23 mouse cellular contexts compared by ENCODE assay signal in genomic region chr11:6602662-6603061, GRCm38 (mm10). TPM values are rescaled to one million over a fixed set of nuclear protein-coding genes. Genes with fewer than 3 reads are reported as not detected.
DNase-seq lines count a peak whose midpoint lies in the region; ATAC-seq and TF ChIP-seq lines count a peak whose summit lies in the region.
"Had no signal": no experiment of that assay in that cellular context is flagged by ENCODE, and none has a peak within 500 bp of the region (broad histone marks: within the 10 kb centered on the region; RNA-seq: fewer than 3 reads in every experiment).

No protein-coding gene starts in this region.

- H3K27me3 ChIP-seq in forebrain, embryonic 15.5 days: no peaks in the 10 kb centered on the region
- peaks cover 40% of the 10 kb centered on the region for H3K27me3 ChIP-seq in midbrain, embryonic 10.5 days (ENCODE audit: low read depth, poor library complexity, severe bottlenecking)
- no peaks in the 10 kb centered on the region for H3K27me3 ChIP-seq in neural tube, embryonic 13.5 days

- no peaks in the 10 kb centered on the region for H3K9me3 ChIP-seq in forebrain, embryonic 15.5 days
- no peaks in the 10 kb centered on the region for H3K9me3 ChIP-seq in midbrain, embryonic 10.5 days (replicated peaks)
- H3K9me3 ChIP-seq in neural tube, embryonic 13.5 days: no peaks in the 10 kb centered on the region
- H3K9me3 ChIP-seq: heart, embryonic 13.5 days; liver, embryonic 15.5 days; megakaryocyte, embryonic 14.5 days had no signal

- H3K36me3 ChIP-seq in forebrain, embryonic 15.5 days: peaks cover 29% of the 10 kb centered on the region
- H3K36me3 ChIP-seq in midbrain, embryonic 10.5 days: peaks cover 28% of the 10 kb centered on the region
- H3K36me3 ChIP-seq in neural tube, embryonic 13.5 days: peaks cover 39% of the 10 kb centered on the region

- ATAC-seq in forebrain, embryonic 15.5 days (replicated peaks): no peak
- ATAC-seq in neural tube, embryonic 13.5 days (ENCODE audit: low read depth): no peak
- no peak for ATAC-seq in inflammation-experienced regulatory T-cells, adult 6 months
- ATAC-seq: lung, postnatal 0 days had no signal

- WGBS in forebrain, embryonic 15.5 days: 84% methylated on average over 9 of the region's 9 CpGs
- WGBS in midbrain, embryonic 10.5 days: 84% methylated on average over 9 of the region's 9 CpGs
- WGBS in neural tube, embryonic 13.5 days: 83% methylated on average over 9 of the region's 9 CpGs

- H3K9ac ChIP-seq in forebrain, embryonic 15.5 days (replicated peaks): no peak overlapping the region
- H3K9ac ChIP-seq in neural tube, embryonic 13.5 days: peak overlapping the region; percentile 90
- H3K9ac ChIP-seq: heart, embryonic 13.5 days; liver, embryonic 15.5 days had no signal

- TF ChIP-seq CTCF in layer of hippocampus, adult 2 months (conservative IDR thresholded peaks at IDR 0.05): no peak

- no peak for DNase-seq in layer of hippocampus, adult 2 months (ENCODE audit: low spot score in 2 of 2)
- no peak for DNase-seq in layer of hippocampus, adult 9-11 months
- DNase-seq in midbrain, embryonic 10.5 days (ENCODE audit: low spot score): no peak
- DNase-seq in thymus, postnatal 14 days: no peak
- DNase-seq: heart, postnatal 4 days; kidney, adult 11 months; kidney, postnatal 10 days had no signal

- H3K4me2 ChIP-seq in forebrain, embryonic 15.5 days (replicated peaks): peak overlapping the region; percentile 86; the same call in 1 of the 2 replicates
- H3K4me2 ChIP-seq in neural tube, embryonic 13.5 days: peak overlapping the region; percentile 98
- H3K4me2 ChIP-seq: liver, embryonic 15.5 days had no signal

- H3K4me3 ChIP-seq in layer of hippocampus, adult 2 months: no peak overlapping the region
- H3K4me3 ChIP-seq in forebrain, embryonic 15.5 days: no peak overlapping the region
- 0 out of 2 replicates have a peak overlapping the region, but pooled peaks have one; percentile 10 for H3K4me3 ChIP-seq in midbrain, embryonic 10.5 days
- peak overlapping the region; percentile 71 for H3K4me3 ChIP-seq in neural tube, embryonic 13.5 days
- H3K4me3 ChIP-seq: heart, embryonic 13.5 days; liver, embryonic 15.5 days; megakaryocyte, embryonic 14.5 days had no signal

- H3K4me1 ChIP-seq in forebrain, embryonic 15.5 days: peaks cover 67% of the 10 kb centered on the region
- peaks cover 84% of the 10 kb centered on the region for H3K4me1 ChIP-seq in midbrain, embryonic 10.5 days
- peaks cover 99% of the 10 kb centered on the region for H3K4me1 ChIP-seq in neural tube, embryonic 13.5 days (replicated peaks)

- H3K27ac ChIP-seq in layer of hippocampus, adult 2 months: peak overlapping the region; percentile 100; the same call in 1 of the 2 replicates
- no peak overlapping the region for H3K27ac ChIP-seq in forebrain, embryonic 15.5 days (replicated peaks)
- H3K27ac ChIP-seq in midbrain, embryonic 10.5 days (replicated peaks): no peak overlapping the region
- no peak overlapping the region for H3K27ac ChIP-seq in neural tube, embryonic 13.5 days (replicated peaks)
- H3K27ac ChIP-seq: heart, embryonic 13.5 days; liver, embryonic 15.5 days had no signal

RNA-seq across cellular contexts. Expression of gene Nacad, which starts 3.2 kb away (rescaled TPM):
- 10 to 100 TPM; 36.9 to 37.1 TPM for total RNA-seq in layer of hippocampus, adult 2 months (2021)
- polyA plus RNA-seq in forebrain, embryonic 15.5 days (2015; fragmentation: Nextera tagmentation; extraction: Ambion mirVana): 66.9 and 67.4 TPM in 2 replicates
- polyA plus RNA-seq in midbrain, embryonic 10.5 days (2016; fragmentation: Nextera tagmentation; extraction: Ambion mirVana): 17.2 and 39.7 TPM in 2 replicates
- 103 and 110 TPM in 2 replicates for polyA plus RNA-seq in neural tube, embryonic 13.5 days (2015; fragmentation: Nextera tagmentation; extraction: Ambion mirVana)
- polyA plus RNA-seq in inflammation-experienced regulatory T-cells, adult 6 months (2017; shearing (Covaris generic)): not detected
- total RNA-seq: granulocyte monocyte progenitor cell, adult 5-6 weeks had no signal

RNA-seq across cellular contexts. Expression of gene Tbrg4, which starts 23.2 kb away (rescaled TPM):
- total RNA-seq in layer of hippocampus, adult 2 months (2021): 10 to 100 TPM; 42.9 to 52.9 TPM
- polyA plus RNA-seq in forebrain, embryonic 15.5 days (2015; fragmentation: Nextera tagmentation; extraction: Ambion mirVana): 27.5 and 31.5 TPM in 2 replicates
- polyA plus RNA-seq in midbrain, embryonic 10.5 days (2016; fragmentation: Nextera tagmentation; extraction: Ambion mirVana): 61.7 and 70.5 TPM in 2 replicates
- polyA plus RNA-seq in neural tube, embryonic 13.5 days (2015; fragmentation: Nextera tagmentation; extraction: Ambion mirVana): 29.9 and 31.7 TPM in 2 replicates
- 10 to 100 TPM; 29.0 to 32.2 (median 31.4) TPM for polyA plus RNA-seq in inflammation-experienced regulatory T-cells, adult 6 months (2017; shearing (Covaris generic))

RNA-seq across cellular contexts. Expression of gene Wap, which starts 35.8 kb away (rescaled TPM):
- not detected for total RNA-seq in layer of hippocampus, adult 2 months (2021)
- polyA plus RNA-seq in forebrain, embryonic 15.5 days (2015; fragmentation: Nextera tagmentation; extraction: Ambion mirVana): not detected in 2 replicates
- polyA plus RNA-seq in midbrain, embryonic 10.5 days (2016; fragmentation: Nextera tagmentation; extraction: Ambion mirVana): not detected in 2 replicates
- polyA plus RNA-seq in neural tube, embryonic 13.5 days (2015; fragmentation: Nextera tagmentation; extraction: Ambion mirVana): not detected in 2 replicates
- polyA plus RNA-seq in inflammation-experienced regulatory T-cells, adult 6 months (2017; shearing (Covaris generic)): not detected
- total RNA-seq: gastrocnemius, adult 18-20 months; granulocyte monocyte progenitor cell, adult 5-6 weeks; heart, postnatal 4 days; layer of hippocampus, adult 8-10 months; left cerebral cortex, adult 8-10 months had no signal
- polyA plus RNA-seq: cortical plate, adult 2 months; embryonic facial prominence, embryonic 14.5 days; heart, embryonic 13.5 days; limb, embryonic 14.5 days; liver, embryonic 15.5 days; lung, postnatal 0 days; spleen, adult 2 months; testis, adult 2 months had no signal

RNA-seq across cellular contexts. Expression of gene Ramp3, which starts 55.7 kb away (rescaled TPM):
- 1 to 10 TPM; 6.1 to 7.6 TPM for total RNA-seq in layer of hippocampus, adult 2 months (2021)
- polyA plus RNA-seq in forebrain, embryonic 15.5 days (2015; fragmentation: Nextera tagmentation; extraction: Ambion mirVana): 4.1 and 6.7 TPM in 2 replicates
- 5.6 and 7.1 TPM in 2 replicates for polyA plus RNA-seq in midbrain, embryonic 10.5 days (2016; fragmentation: Nextera tagmentation; extraction: Ambion mirVana)
- polyA plus RNA-seq in neural tube, embryonic 13.5 days (2015; fragmentation: Nextera tagmentation; extraction: Ambion mirVana): 23.8 and 25.7 TPM in 2 replicates
- polyA plus RNA-seq in inflammation-experienced regulatory T-cells, adult 6 months (2017; shearing (Covaris generic)): 1 to 10 TPM; 4.2 to 6.8 (median 5.6) TPM
- total RNA-seq: granulocyte monocyte progenitor cell, adult 5-6 weeks had no signal

RNA-seq across cellular contexts. Expression of gene Ccm2, which starts 56.0 kb away (rescaled TPM):
- total RNA-seq in layer of hippocampus, adult 2 months (2021): 10 to 100 TPM; 50.2 to 55.8 TPM
- 104 and 107 TPM in 2 replicates for polyA plus RNA-seq in forebrain, embryonic 15.5 days (2015; fragmentation: Nextera tagmentation; extraction: Ambion mirVana)
- 106 and 108 TPM in 2 replicates for polyA plus RNA-seq in midbrain, embryonic 10.5 days (2016; fragmentation: Nextera tagmentation; extraction: Ambion mirVana)
- 95.1 and 99.8 TPM in 2 replicates for polyA plus RNA-seq in neural tube, embryonic 13.5 days (2015; fragmentation: Nextera tagmentation; extraction: Ambion mirVana)
- 100 to 1,000 TPM in 2 of 3 experiments, 10 to 100 TPM in 1; 98.6 to 202 (median 183) TPM for polyA plus RNA-seq in inflammation-experienced regulatory T-cells, adult 6 months (2017; shearing (Covaris generic))

Comparison
In these comparisons a context has a peak if more than half of its experiments do, and no peak if none do; other contexts are left out.
1. H3K4me3 ChIP-seq: peak in midbrain, embryonic 10.5 days (single experiment) and neural tube, embryonic 13.5 days (single experiment); none in layer of hippocampus, adult 2 months (single experiment) and forebrain, embryonic 15.5 days (single experiment).
2. RNA of gene Nacad, which starts 3.2 kb away (polyA plus RNA-seq): 103 to 110 TPM in neural tube, embryonic 13.5 days, 66.9 to 67.4 TPM in forebrain, embryonic 15.5 days and 17.2 to 39.7 TPM in midbrain, embryonic 10.5 days; not detected in inflammation-experienced regulatory T-cells, adult 6 months; every median in the first group is over 10 times any median in the second.